Mouse (Mus musculus) hindbrain, embryonic 14.5 days (tissue): ENCODE results near the gene Gm44790. TPM values are rescaled to one million over a fixed set of nuclear protein-coding genes. Genes with fewer than 3 reads are reported as not detected.
"Not testable (repeated sequence)": the region's sequence is repeated elsewhere in the genome, so short reads cannot be mapped to it uniquely, and the experiment has no call there.

Source experiments
- ATAC-seq: fragments of 200-750 bp; cut with Nextera tagmentation; 2 replicates; pipeline ENCODE4 v1.8.0; 2017; ENCODE audit warnings: moderate number of reproducible peaks, mild to moderate bottlenecking, moderate TSS enrichment, moderate library complexity; ENCODE audit not compliant: low FRiP score
- DNase-seq: peaks from one replicate; pipeline ENCODE4 v3.0.0-alpha.2; 2015; ENCODE audit warnings: low spot score
- H3K27ac ChIP-seq: fragments of 300-500 bp; sonication (generic); 2 replicates; pipeline ENCODE4 v1.5.1; 2014; ENCODE audit warnings: mild to moderate bottlenecking, moderate library complexity
- H3K27me3 ChIP-seq: fragments of 300-500 bp; sonication (generic); 2 replicates; pipeline ENCODE4 v1.6.1; 2014; ENCODE audit warnings: mild to moderate bottlenecking, low read length, mixed read lengths; ENCODE audit not compliant: control insufficient read depth, insufficient read depth
- H3K36me3 ChIP-seq: fragments of 300-500 bp; sonication (generic); replicated peaks from 2 replicates; pipeline ENCODE4 v1.6.1; 2014; ENCODE audit not compliant: control insufficient read depth, insufficient read depth
- H3K4me1 ChIP-seq: fragments of 300-500 bp; sonication (generic); replicated peaks from 2 replicates; pipeline ENCODE4 v1.6.1; 2014; ENCODE audit warnings: antibody characterized with exemption, low read length, mixed read lengths; ENCODE audit not compliant: control insufficient read depth, insufficient read depth
- H3K4me2 ChIP-seq: fragments of 300-500 bp; sonication (generic); replicated peaks from 2 replicates; pipeline ENCODE4 v1.6.1; 2014; ENCODE audit warnings: mild to moderate bottlenecking, moderate library complexity
- H3K4me3 ChIP-seq: fragments of 300-500 bp; sonication (generic); replicated peaks from 2 replicates; pipeline ENCODE4 v1.5.1; 2014; ENCODE audit warnings: mild to moderate bottlenecking, low read length
- H3K9ac ChIP-seq: fragments of 300-500 bp; sonication (generic); 2 replicates; pipeline ENCODE4 v1.6.1; 2014
- H3K9me3 ChIP-seq: fragments of 300-500 bp; sonication (generic); 2 replicates; pipeline ENCODE4 v1.6.1; 2016; ENCODE audit warnings: low read length; ENCODE audit not compliant: control insufficient read depth
- WGBS: fragments of 180-500 bp; shearing (Covaris S2); extraction: QIAGEN DNeasy Blood & Tissue Kit; methylation state at CpG from one replicate; pipeline ENCODE4 v1.1.7; 2014; 5-methylcytosine and 5-hydroxymethylcytosine counted together
- polyA plus RNA-seq: library from polyadenylated mRNA; unstranded; fragments of >200 nt; fragmentation: Nextera tagmentation; extraction: Ambion mirVana; gene quantifications from 2 replicates; pipeline ENCODE4 v1.2.1, GENCODE M21; 2014

Gene Gm44790
- polyA plus RNA-seq, 1 experiment from 2014 or later, result not detected

- no peak for DNase-seq
- WGBS, result 54% methylated on average over 3 of the region's 3 CpGs
- no peak for ATAC-seq
- Histone ChIP-seq H3K27me3 (no peaks in the 10 kb centered on the region), H3K9me3 (no peaks in the 10 kb centered on the region), H3K4me3 (no peak overlapping the region), H3K9ac (no peak overlapping the region), H3K27ac (peak overlapping the region; percentile 26; the same call in 1 of the 2 replicates), H3K4me1 (peaks cover 6% of the 10 kb centered on the region; the same call in 1 of the 2 replicates), H3K4me2 (no peak overlapping the region), H3K36me3 (no peaks in the 10 kb centered on the region)
Observed at GRCm38 (mm10) chr6:86479311-86479710, 52.9 kb downstream of the Gm44790 start.

- no peak overlapping the region for H3K4me2 ChIP-seq
- H3K36me3 ChIP-seq, result no peaks in the 10 kb centered on the region
- H3K9me3 ChIP-seq, result no peaks in the 10 kb centered on the region
- no peaks in the 10 kb centered on the region for H3K27me3 ChIP-seq
- ATAC-seq (no peak), DNase-seq (no peak)
- no peak overlapping the region for H3K4me3 ChIP-seq
- no peak overlapping the region for H3K9ac ChIP-seq
- H3K4me1 ChIP-seq, result peaks cover 6% of the 10 kb centered on the region; the same call in 1 of the 2 replicates
- peak overlapping the region; percentile 64 for H3K27ac ChIP-seq
Observed at GRCm38 (mm10) chr6:86479816-86480188, 53.3 kb downstream of the Gm44790 start.

DNA sequence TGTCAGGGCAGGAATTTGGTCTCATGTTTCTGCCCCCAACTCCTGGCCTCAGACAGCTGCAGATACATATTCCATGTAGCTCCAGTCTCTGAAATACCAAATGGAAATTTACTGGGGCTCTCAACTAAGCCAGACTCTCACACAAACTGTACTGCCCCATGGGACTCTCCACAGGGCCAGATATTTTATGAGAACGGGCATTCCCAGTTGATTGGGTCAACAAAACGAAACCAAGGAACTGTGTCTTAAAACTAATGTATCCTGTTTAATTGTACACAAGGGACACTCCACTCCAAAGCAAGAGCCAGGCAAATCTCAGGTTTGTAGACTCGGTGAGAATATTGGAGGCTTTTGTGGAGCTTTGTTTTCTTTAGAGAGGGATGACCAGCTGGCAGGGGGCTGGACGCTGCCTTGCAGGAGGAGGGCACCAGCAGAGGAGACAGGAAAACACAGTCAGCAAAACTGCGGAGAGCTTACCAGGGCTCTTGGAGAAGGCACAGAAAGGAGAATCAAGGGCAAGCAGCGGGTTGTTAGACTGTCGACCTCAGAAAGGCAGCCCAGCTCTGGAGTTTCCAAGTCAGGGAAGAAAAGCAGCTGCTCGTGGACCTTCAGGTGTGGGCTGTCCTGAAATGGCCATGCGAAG, 53.9 kb downstream of the Gm44790 start:
- Histone ChIP-seq H3K4me2 (peak overlapping the region; percentile 9; the same call in 1 of the 2 replicates), H3K27me3 (no peaks in the 10 kb centered on the region), H3K27ac (peak overlapping the region; percentile 64), H3K4me1 (peaks cover 6% of the 10 kb centered on the region; the same call in 1 of the 2 replicates), H3K4me3 (no peak overlapping the region), H3K36me3 (no peaks in the 10 kb centered on the region), H3K9ac (0 out of 2 replicates have a peak overlapping the region, but pooled peaks have one; percentile 33), H3K9me3 (no peaks in the 10 kb centered on the region)
- WGBS, result 41% methylated on average over 9 of the region's 9 CpGs
- no peak for ATAC-seq
- DNase-seq, result no peak

DNA sequence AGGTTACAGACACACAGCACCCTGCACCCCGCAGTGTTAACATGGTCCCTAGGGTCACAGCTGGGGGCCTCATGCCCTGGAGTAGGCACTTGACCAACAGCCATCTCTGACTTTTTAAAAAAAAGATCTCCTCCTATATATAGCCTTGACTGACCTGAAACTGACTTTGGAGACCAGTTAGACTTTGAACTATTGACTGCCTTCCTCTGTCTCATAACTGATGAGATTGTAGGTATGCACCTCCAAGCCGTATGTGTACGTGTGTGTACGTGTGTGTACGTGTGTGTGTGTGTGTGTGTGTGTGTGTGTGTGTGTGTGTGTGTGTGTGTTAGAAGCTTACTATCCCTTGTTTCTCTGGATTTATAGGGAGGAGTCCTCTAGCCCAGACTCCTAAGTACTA, 55.4 kb downstream of the Gm44790 start:
- H3K27ac ChIP-seq, result no peak overlapping the region
- over 99% methylated on average over 5 of the region's 5 CpGs for WGBS
- peaks cover 6% of the 10 kb centered on the region; the same call in 1 of the 2 replicates for H3K4me1 ChIP-seq
- no peaks in the 10 kb centered on the region for H3K27me3 ChIP-seq
- no peak for DNase-seq
- H3K9me3 ChIP-seq, result no peaks in the 10 kb centered on the region
- no peak for ATAC-seq
- H3K4me3 ChIP-seq, result no peak overlapping the region
- no peaks in the 10 kb centered on the region for H3K36me3 ChIP-seq
- no peak overlapping the region for H3K4me2 ChIP-seq
- no peak overlapping the region for H3K9ac ChIP-seq

GRCm38 (mm10) chr6:86485943-86486640, 59.6 kb downstream of the Gm44790 start:
- no peak overlapping the region for H3K4me2 ChIP-seq
- H3K9me3 ChIP-seq, result no peaks in the 10 kb centered on the region
- H3K9ac ChIP-seq, result no peak overlapping the region
- no peak for ATAC-seq
- H3K36me3 ChIP-seq, result no peaks in the 10 kb centered on the region
- 65% methylated on average over 7 of the region's 7 CpGs for WGBS
- no peak for DNase-seq
- no peak overlapping the region for H3K4me3 ChIP-seq
- H3K4me1 ChIP-seq, result peaks cover 14% of the 10 kb centered on the region
- 0 out of 2 replicates have a peak overlapping the region, but pooled peaks have one; percentile 97 for H3K27ac ChIP-seq
- H3K27me3 ChIP-seq, result no peaks in the 10 kb centered on the region

DNA sequence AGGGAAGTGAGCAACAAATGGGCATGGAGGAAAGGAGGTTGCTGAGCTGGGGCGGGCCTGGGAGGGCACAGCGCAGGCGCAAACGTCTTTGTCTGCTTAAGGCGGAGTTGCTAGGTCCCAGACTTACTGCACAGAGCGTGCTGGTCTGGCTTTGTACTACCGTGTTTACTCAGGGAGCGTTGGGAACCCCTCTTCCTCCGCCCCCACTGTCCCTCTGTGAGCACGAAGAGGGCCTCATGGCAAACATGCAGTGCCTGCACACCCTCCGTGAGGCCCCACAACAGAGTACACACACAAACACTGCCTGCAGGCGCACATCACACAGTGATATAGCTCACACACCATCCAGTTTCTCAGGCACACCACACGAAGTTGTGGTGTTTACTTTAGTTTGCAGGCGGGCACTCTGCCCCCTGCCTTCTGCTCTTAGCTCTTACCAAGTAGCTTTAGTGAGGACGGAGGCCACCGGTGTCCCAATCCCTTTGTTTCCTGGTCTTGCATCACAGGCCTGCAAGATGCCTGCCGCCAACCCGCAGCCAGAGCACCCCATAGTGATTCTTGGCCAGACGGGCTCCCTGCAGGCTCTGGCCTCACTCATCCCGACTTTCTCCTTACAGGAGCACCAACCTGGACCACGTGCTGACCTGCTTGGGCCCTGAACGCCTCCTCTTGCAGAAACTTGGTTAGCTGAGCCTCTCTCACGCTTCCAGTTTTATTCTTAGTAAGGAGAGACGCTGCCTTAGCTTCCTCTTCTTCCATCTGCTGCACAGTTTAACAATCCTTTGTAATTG, 61.1 kb downstream of the Gm44790 start:
- Histone ChIP-seq H3K4me1 (peaks cover 14% of the 10 kb centered on the region), H3K36me3 (no peaks in the 10 kb centered on the region), H3K9me3 (no peaks in the 10 kb centered on the region), H3K27ac (peak overlapping the region; percentile 97), H3K4me3 (peak overlapping the region; percentile 7; the same call in 1 of the 2 replicates), H3K27me3 (no peaks in the 10 kb centered on the region), H3K4me2 (peak overlapping the region; percentile 46), H3K9ac (peak overlapping the region; percentile 68)
- DNase-seq (peak; percentile 80), ATAC-seq (peak; percentile 94)
- 3% methylated on average over 24 of the region's 24 CpGs for WGBS

DNA sequence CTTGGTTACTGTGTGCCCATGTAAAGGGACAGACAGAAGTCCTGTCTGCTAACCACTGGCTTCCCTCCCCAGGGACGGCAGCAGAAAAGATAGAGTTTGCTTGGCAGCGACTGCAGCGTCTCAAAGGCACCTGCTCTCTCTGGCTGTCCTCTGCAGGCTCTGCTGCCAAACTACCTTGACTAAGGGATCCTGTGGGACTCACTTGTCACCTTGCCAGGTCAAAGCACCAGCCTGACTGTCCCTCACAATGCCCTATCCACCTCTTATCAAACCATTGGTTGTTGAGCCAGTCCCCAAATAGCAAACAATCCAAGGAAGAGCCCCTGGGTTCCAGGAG, 61.7 kb downstream of the Gm44790 start:
- Histone ChIP-seq H3K9me3 (no peaks in the 10 kb centered on the region), H3K9ac (peak overlapping the region; percentile 68), H3K4me2 (peak overlapping the region; percentile 46; the same call in 1 of the 2 replicates), H3K4me1 (peaks cover 14% of the 10 kb centered on the region), H3K4me3 (no peak overlapping the region), H3K36me3 (no peaks in the 10 kb centered on the region), H3K27me3 (no peaks in the 10 kb centered on the region), H3K27ac (peak overlapping the region; percentile 97)
- DNase-seq, result peak; percentile 54
- ATAC-seq, result peak; percentile 9; the same call in 1 of the 2 replicates
- 25% methylated on average over 3 of the region's 3 CpGs for WGBS

DNA sequence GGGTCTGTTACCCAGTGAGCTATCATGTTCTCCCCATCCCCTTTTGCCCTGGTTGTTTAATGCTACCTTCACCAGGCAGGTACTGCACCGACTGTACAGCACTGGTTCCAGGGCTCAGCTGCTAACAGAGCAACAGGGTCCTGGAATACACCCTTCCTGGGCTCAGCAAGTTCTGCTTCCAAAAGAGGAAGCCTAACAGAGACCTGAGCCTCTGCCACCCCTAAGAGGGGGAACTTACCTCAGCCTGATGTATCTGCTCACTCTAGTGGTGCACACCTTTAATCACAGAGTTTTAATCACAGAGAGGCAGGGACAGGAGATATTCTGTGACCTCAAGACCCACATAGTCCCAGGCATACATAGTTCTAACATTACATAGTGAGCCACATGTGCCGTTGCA, 63.5 kb downstream of the Gm44790 start:
- H3K4me3 ChIP-seq, result no peak overlapping the region
- H3K4me1 ChIP-seq, result peaks cover 14% of the 10 kb centered on the region
- no peak overlapping the region for H3K4me2 ChIP-seq
- no peaks in the 10 kb centered on the region for H3K9me3 ChIP-seq
- DNase-seq (no peak), ATAC-seq (no peak)
- H3K27ac ChIP-seq, result no peak overlapping the region
- H3K9ac ChIP-seq, result no peak overlapping the region
- H3K27me3 ChIP-seq, result no peaks in the 10 kb centered on the region
- no peaks in the 10 kb centered on the region for H3K36me3 ChIP-seq
- 98% methylated on average over 2 of the region's 2 CpGs for WGBS

DNA sequence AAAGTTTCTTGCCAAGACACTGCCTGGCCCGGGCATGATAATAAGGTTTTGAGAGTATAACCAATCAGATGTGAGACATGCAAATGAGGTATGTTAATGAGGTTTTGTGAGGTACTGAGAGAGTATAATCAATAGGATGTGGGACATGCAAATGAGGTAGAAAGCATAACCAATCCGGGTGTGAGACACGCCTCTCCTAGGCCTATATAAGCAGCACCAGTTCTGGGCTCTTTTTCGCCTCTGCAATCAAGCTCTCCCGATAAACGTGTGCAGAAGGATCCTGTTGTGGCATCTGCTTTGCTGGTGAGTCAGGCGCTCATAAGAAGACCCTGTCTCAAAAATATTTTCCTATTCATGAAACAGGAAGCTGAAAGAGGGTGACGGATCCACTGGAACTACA, 64.0 kb downstream of the Gm44790 start:
- peaks cover 14% of the 10 kb centered on the region for H3K4me1 ChIP-seq
- H3K27me3 ChIP-seq, result not testable (repeated sequence)
- WGBS, result 95% methylated on average over 8 of the region's 8 CpGs

More for the DNA sequence above, 64.0 kb downstream of the Gm44790 start:
- H3K4me3 ChIP-seq, H3K9ac ChIP-seq, H3K27ac ChIP-seq, DNase-seq, H3K9me3 ChIP-seq, ATAC-seq, H3K4me2 ChIP-seq, H3K36me3 ChIP-seq: not testable (repeated sequence)
